Mouse (Mus musculus) embryonic facial prominence, embryonic 14.5 days (tissue): ENCODE measurements around the gene Pik3r2. TPM values are rescaled to one million over a fixed set of nuclear protein-coding genes. Genes with fewer than 3 reads are reported as not detected.

Source experiments
- ATAC-seq: fragments of 200-750 bp; cut with Nextera tagmentation; 2 replicates; pipeline ENCODE4 v1.8.0; 2017; ENCODE audit warnings: low read depth, moderate number of reproducible peaks, moderate TSS enrichment
- DNase-seq: peaks from one replicate; pipeline ENCODE4 v3.0.0-alpha.2; 2015; ENCODE audit warnings: low spot score
- H3K27ac ChIP-seq: fragments of 300-500 bp; sonication (generic); replicated peaks from 2 replicates; pipeline ENCODE4 v1.5.1; 2014; ENCODE audit warnings: low read depth, mild to moderate bottlenecking, low read length, moderate library complexity
- H3K27me3 ChIP-seq: fragments of 300-500 bp; sonication (generic); replicated peaks from 2 replicates; pipeline ENCODE4 v1.6.1; 2014; ENCODE audit warnings: low read length; ENCODE audit not compliant: control insufficient read depth, insufficient read depth
- H3K36me3 ChIP-seq: fragments of 300-500 bp; sonication (generic); 2 replicates; pipeline ENCODE4 v1.6.1; 2014; ENCODE audit warnings: low read length, mixed read lengths; ENCODE audit not compliant: control insufficient read depth, insufficient read depth
- H3K4me1 ChIP-seq: fragments of 300-500 bp; sonication (generic); 2 replicates; pipeline ENCODE4 v1.6.1; 2014; ENCODE audit warnings: antibody characterized with exemption, low read length; ENCODE audit not compliant: control insufficient read depth, insufficient read depth
- H3K4me2 ChIP-seq: fragments of 300-500 bp; sonication (generic); 2 replicates; pipeline ENCODE4 v1.6.1; 2014; ENCODE audit warnings: low read depth, mild to moderate bottlenecking, low read length, moderate library complexity, mixed read lengths
- H3K4me3 ChIP-seq: fragments of 300-500 bp; sonication (generic); 2 replicates; pipeline ENCODE4 v1.5.1; 2014; ENCODE audit warnings: low read depth, mild to moderate bottlenecking, low read length
- H3K9ac ChIP-seq: fragments of 300-500 bp; sonication (generic); 2 replicates; pipeline ENCODE4 v1.6.1; 2014; ENCODE audit warnings: low read depth, mild to moderate bottlenecking, low read length, moderate library complexity, mixed read lengths
- H3K9me3 ChIP-seq: fragments of 300-500 bp; sonication (generic); 2 replicates; pipeline ENCODE4 v1.6.1; 2016; ENCODE audit warnings: low read length; ENCODE audit not compliant: control insufficient read depth
- WGBS: fragments of 180-500 bp; shearing (Covaris S2); extraction: QIAGEN DNeasy Blood & Tissue Kit; methylation state at CpG from one replicate; pipeline ENCODE4 v1.1.7; 2014; 5-methylcytosine and 5-hydroxymethylcytosine counted together
- microRNA-seq: library from miRNA; unstranded; fragments of <30 nt; microRNA quantifications from one replicate; pipeline ENCODE4, GENCODE M21; 2016; ENCODE audit warnings: borderline number of aligned reads
- polyA plus RNA-seq: library from polyadenylated mRNA; unstranded; fragments of >200 nt; fragmentation: Nextera tagmentation; extraction: Ambion mirVana; gene quantifications from 2 replicates; pipeline ENCODE4 v1.2.1, GENCODE M21; 2014

Pik3r2 gene
- polyA plus RNA-seq, 1 experiment from 2014 or later = 61.5 TPM

DNA sequence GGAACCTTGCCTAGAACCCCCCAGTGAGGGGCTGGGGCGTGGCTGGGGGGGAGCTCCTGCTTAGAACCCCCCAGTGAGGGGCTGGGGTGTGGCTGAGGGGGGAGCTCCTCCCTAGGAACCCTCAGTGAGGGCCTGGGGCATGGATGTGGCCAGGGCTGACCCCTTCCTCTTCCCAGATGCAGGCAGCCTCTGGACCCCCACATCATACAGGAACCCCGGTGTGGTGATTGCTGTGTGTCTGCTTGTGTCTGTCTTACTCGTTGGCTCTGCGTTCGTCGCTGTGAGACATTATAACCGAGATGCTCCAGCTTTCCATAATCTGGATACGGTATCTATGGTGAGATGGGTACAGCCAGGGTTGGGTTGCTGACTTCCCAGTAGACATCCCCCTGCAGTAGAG lies 54.9 kb downstream of the Pik3r2 start:
- Histone ChIP-seq H3K9me3 (no peaks in the 10 kb centered on the region), H3K27me3 (peaks cover 3% of the 10 kb centered on the region), H3K4me3 (no peak overlapping the region), H3K9ac (no peak overlapping the region), H3K27ac (no peak overlapping the region), H3K4me2 (no peak overlapping the region), H3K36me3 (no peaks in the 10 kb centered on the region), H3K4me1 (no peaks in the 10 kb centered on the region)
- WGBS = 78% methylated on average over 8 of the region's 8 CpGs
- DNase-seq = no peak
- ATAC-seq = no peak

DNA sequence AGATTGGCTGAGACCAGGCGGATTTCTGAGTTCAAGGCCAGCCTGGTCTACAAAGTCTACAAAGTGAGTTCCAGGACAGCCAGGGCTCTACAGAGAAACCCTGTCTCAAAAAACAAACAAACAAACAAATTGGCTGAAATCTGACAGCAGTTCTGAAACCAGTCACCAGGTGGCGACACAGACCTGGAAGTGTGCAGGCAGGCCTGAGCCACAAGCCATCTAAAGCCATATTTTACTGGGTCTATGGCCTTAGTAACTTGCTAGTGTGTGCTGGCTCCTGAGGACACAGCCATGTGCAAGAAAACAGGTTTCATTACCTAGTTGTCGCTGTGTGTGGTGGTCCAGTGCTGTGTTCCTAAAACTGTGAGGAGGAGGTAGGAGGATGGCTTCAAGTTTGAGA lies 55.8 kb downstream of the Pik3r2 start:
- H3K4me1 ChIP-seq = no peaks in the 10 kb centered on the region
- H3K4me2 ChIP-seq = no peak overlapping the region
- DNase-seq (peak; percentile 62), ATAC-seq (peak; percentile 50; the same call in 1 of the 2 replicates)
- H3K36me3 ChIP-seq = no peaks in the 10 kb centered on the region
- H3K9ac ChIP-seq = peak overlapping the region; percentile 21; the same call in 1 of the 2 replicates
- 4% methylated on average over 3 of the region's 3 CpGs for WGBS
- no peaks in the 10 kb centered on the region for H3K9me3 ChIP-seq
- no peaks in the 10 kb centered on the region for H3K27me3 ChIP-seq
- H3K27ac ChIP-seq = no peak overlapping the region
- H3K4me3 ChIP-seq = no peak overlapping the region

DNA sequence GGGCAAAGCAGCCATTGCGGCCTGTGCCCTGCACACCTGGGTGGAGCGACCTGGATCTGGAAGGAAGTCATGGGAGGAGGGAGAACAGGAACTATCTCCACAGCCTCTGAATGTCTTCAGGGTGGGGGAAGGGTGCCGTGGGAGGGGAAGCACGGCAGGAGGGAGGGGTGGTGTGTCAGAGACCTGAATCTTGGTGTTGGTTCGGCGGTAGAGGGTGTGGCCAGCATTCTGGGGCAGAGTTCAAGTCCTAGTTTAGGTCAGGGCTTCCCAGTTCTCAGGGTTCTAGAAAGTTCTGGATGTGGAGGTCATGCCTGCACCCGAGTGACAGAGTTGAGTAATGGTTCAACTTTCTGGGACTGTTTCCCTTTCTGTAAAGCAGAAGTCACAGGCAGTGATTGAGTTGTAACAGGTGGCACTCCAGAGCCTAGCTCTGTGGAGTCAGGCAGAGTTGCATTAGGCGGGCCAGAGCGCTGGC lies 56.7 kb downstream of the Pik3r2 start:
- Histone ChIP-seq H3K27ac (no peak overlapping the region), H3K4me3 (no peak overlapping the region), H3K36me3 (no peaks in the 10 kb centered on the region), H3K4me1 (no peaks in the 10 kb centered on the region), H3K9ac (no peak overlapping the region), H3K9me3 (no peaks in the 10 kb centered on the region), H3K27me3 (no peaks in the 10 kb centered on the region), H3K4me2 (no peak overlapping the region)
- DNase-seq (no peak), ATAC-seq (no peak)
- WGBS = 56% methylated on average over 9 of the region's 9 CpGs

DNA sequence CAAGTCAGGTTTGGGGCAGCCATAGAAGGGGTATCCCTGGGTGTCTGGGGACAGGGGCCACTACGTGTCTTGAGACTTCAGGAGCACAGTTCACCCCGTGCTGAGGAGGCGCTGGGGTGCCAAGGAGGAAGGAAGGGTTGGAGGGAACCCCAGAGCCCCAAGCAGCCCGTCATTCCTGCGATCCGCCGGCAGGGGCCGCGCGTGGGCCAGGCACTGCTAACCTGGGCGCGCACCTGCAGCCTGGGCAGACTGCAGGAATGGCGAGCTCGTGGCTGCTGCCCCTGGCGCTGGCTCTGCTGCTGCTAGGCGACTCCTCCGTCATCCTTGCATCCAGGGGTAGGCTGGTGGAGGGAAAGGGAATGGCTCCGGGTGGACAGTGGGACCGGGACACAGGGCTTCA lies 58.2 kb downstream of the Pik3r2 start, which contains the start of gene Gm3336:
Gm3336 (plus strand) TSS at position 247 of the 400 bp plus-strand sequence.
- Histone ChIP-seq H3K9me3 (no peaks in the 10 kb centered on the region), H3K4me3 (no peak within 1 kb of the TSS), H3K36me3 (no peaks in the 10 kb centered on the region), H3K4me2 (no peak within 1 kb of the TSS), H3K27me3 (no peaks in the 10 kb centered on the region), H3K27ac (no peak within 1 kb of the TSS), H3K9ac (0 out of 2 replicates have a peak within 1 kb of the TSS, but pooled peaks have one; percentile 25), H3K4me1 (no peaks in the 10 kb centered on the region)
- ATAC-seq = peak; percentile 32; the same call in 1 of the 2 replicates
- WGBS = 4% methylated on average over 11 of the region's 19 CpGs
- DNase-seq = peak; percentile 19

Small RNAs within 50 kb of the gene (microRNA-seq; reads per million reads assigned to microRNA genes)
- gene Mir7240 = not detected

Other genes starting within 250 kb of the Pik3r2 start
- gene Fkbp8, start 249.0 kb downstream of the Pik3r2 start, polyA plus RNA-seq = 202 and 234 TPM in 2 replicates
- gene Kxd1, start 248.8 kb downstream of the Pik3r2 start, polyA plus RNA-seq = 51.0 and 59.8 TPM in 2 replicates
- 17.3 and 21.7 TPM in 2 replicates for gene Ell, start 237.3 kb downstream of the Pik3r2 start, polyA plus RNA-seq
- 94.5 and 107 TPM in 2 replicates for gene Isyna1, start 182.3 kb downstream of the Pik3r2 start, polyA plus RNA-seq
- gene Ssbp4, start 167.8 kb downstream of the Pik3r2 start, polyA plus RNA-seq = 120 and 132 TPM in 2 replicates
- 1.8 and 2.3 TPM in 2 replicates for gene Lrrc25, start 160.6 kb downstream of the Pik3r2 start, polyA plus RNA-seq
- gene Gdf15, start 144.3 kb downstream of the Pik3r2 start, polyA plus RNA-seq = 0.28 and 0.29 TPM in 2 replicates
- gene Pgpep1, start 116.3 kb downstream of the Pik3r2 start, polyA plus RNA-seq = 59.8 and 62.7 TPM in 2 replicates
- 199 and 223 TPM in 2 replicates for gene Lsm4, start 103.5 kb downstream of the Pik3r2 start, polyA plus RNA-seq
- gene Jund, start 77.8 kb downstream of the Pik3r2 start, polyA plus RNA-seq = 103 and 121 TPM in 2 replicates
- not detected in 2 replicates for gene Iqcn, start 73.3 kb downstream of the Pik3r2 start, polyA plus RNA-seq
- not detected in 2 replicates for gene Gm3336, start 58.2 kb downstream of the Pik3r2 start, polyA plus RNA-seq
- gene Pde4c, start 53.0 kb downstream of the Pik3r2 start, polyA plus RNA-seq = 0.16 and 0.22 TPM in 2 replicates
- gene Rab3a, start 22.0 kb downstream of the Pik3r2 start, polyA plus RNA-seq = 36.3 and 39.0 TPM in 2 replicates
- gene Mpv17l2, start 15.8 kb downstream of the Pik3r2 start, polyA plus RNA-seq = 34.2 and 36.5 TPM in 2 replicates
- 13.5 and 14.9 TPM in 2 replicates for gene Mast3, start 28.3 kb upstream of the Pik3r2 start, polyA plus RNA-seq
- gene Il12rb1, start 31.7 kb upstream of the Pik3r2 start, polyA plus RNA-seq = 0.07 and 0.19 TPM in 2 replicates
- gene Arrdc2, start 63.0 kb upstream of the Pik3r2 start, polyA plus RNA-seq = 5.4 and 5.8 TPM in 2 replicates
- gene Kcnn1, start 86.5 kb upstream of the Pik3r2 start, polyA plus RNA-seq = 2.9 and 3.4 TPM in 2 replicates
- gene Ccdc124, start 97.2 kb upstream of the Pik3r2 start, polyA plus RNA-seq = 87.1 and 91.3 TPM in 2 replicates
- gene Slc5a5, start 116.0 kb upstream of the Pik3r2 start, polyA plus RNA-seq = 0.42 and 0.58 TPM in 2 replicates
- gene Rpl18a, start 120.7 kb upstream of the Pik3r2 start, polyA plus RNA-seq = 5,430 and 5,481 TPM in 2 replicates
- 41.3 and 49.7 TPM in 2 replicates for gene Map1s, start 129.2 kb upstream of the Pik3r2 start, polyA plus RNA-seq